Mouse (Mus musculus): ENCODE results near the gene Ovol2. TPM values are rescaled to one million over a fixed set of nuclear protein-coding genes. Genes with fewer than 3 reads are reported as not detected.

Ovol2 gene
- polyA plus RNA-seq, 1 experiment from 2014 or later = 4.0 TPM

DNA sequence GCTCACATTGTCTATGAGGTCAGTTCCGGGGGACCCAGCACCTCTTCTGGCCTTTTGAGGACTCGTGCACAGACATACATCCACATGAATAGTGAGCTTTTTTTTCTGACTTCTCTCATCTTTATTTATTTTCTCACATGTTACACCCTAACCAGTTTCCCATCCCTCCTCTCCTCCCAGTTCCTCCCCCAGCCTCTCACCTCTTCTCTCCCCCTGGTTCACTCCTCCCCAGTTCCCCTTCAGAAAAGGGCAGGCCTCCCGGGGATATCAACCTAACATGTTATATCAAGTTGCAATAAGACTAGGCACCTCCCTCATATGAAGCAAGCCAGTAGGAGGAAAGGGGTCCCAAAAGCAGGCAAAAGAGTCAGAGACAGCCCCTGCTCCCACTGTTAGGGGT, 51.4 kb downstream of the Ovol2 start:
- WGBS = 74% methylated on average over 3 of the region's 3 CpGs
- ATAC-seq (no peak), DNase-seq (ENCODE audit: low spot score) (no peak)
- Histone ChIP-seq H3K27ac (ENCODE audit: low read length) (no peak overlapping the region), H3K4me2 (replicated peaks; ENCODE audit: low read depth, low read length) (no peak overlapping the region), H3K27me3 (replicated peaks; ENCODE audit: insufficient read depth, low read length) (no peaks in the 10 kb centered on the region), H3K4me3 (ENCODE audit: low read depth, low read length) (no peak overlapping the region), H3K9me3 (ENCODE audit: low read length) (no peaks in the 10 kb centered on the region), H3K4me1 (ENCODE audit: insufficient read depth, low read depth, low read length) (no peaks in the 10 kb centered on the region), H3K9ac (replicated peaks; ENCODE audit: low read depth) (no peak overlapping the region), H3K36me3 (ENCODE audit: insufficient read depth, low read length) (no peaks in the 10 kb centered on the region)
- TF ChIP-seq EP300 (IDR thresholded peaks at IDR 0.05) = no peak
- TF ChIP-seq CTCF (IDR thresholded peaks at IDR 0.05) = no peak

DNA sequence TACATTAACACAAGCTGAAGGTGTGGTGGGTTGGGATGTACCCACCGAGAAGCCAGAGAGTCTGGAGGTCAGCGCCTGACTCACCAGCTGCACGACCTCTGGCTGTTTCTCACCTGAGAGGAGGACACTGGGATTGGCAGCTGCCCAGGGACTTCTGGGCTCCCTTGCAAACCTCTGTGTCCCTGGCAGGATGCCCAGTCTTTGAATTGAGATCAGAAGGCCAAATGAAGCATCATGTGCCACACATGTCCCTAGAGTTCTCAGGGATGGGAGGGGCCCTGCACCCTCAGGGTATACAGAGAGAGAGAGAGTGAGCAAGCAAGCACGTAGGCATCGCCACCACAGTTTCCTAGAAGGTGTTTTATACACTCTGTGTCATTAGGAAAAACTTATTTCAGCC, 52.2 kb downstream of the Ovol2 start:
- TF ChIP-seq CTCF (IDR thresholded peaks at IDR 0.05) = no peak
- no peak for TF ChIP-seq EP300 (IDR thresholded peaks at IDR 0.05)
- Histone ChIP-seq H3K9me3 (ENCODE audit: low read length) (no peaks in the 10 kb centered on the region), H3K4me2 (replicated peaks; ENCODE audit: low read depth, low read length) (no peak overlapping the region), H3K27ac (ENCODE audit: low read length) (no peak overlapping the region), H3K9ac (replicated peaks; ENCODE audit: low read depth) (no peak overlapping the region), H3K4me1 (ENCODE audit: insufficient read depth, low read depth, low read length) (peaks cover 3% of the 10 kb centered on the region; the same call in 1 of the 2 replicates), H3K27me3 (replicated peaks; ENCODE audit: insufficient read depth, low read length) (no peaks in the 10 kb centered on the region), H3K36me3 (ENCODE audit: insufficient read depth, low read length) (no peaks in the 10 kb centered on the region), H3K4me3 (ENCODE audit: low read depth, low read length) (no peak overlapping the region)
- WGBS = 52% methylated on average over 5 of the region's 5 CpGs
- no peak for ATAC-seq
- peak; percentile 15 for DNase-seq (ENCODE audit: low spot score)

DNA sequence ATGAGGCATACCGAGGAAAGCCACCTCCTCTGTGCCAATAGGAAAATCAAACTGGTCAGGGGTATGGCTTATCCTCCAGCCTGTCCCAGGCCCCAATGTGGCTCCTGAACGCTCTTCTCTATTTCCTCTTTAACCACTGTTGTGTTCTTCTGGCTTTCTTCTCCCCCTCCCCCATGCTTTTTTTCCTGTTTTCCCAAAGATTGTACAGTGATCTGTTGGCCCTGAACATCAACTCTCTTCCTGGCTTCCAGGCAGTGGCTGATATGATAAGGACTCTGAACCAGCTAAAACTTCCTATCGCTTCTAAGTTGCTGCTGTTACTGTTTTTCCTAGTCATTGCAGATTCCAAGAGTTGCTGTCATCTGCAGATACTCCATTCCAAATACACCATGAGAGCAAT, 55.1 kb downstream of the Ovol2 start:
- H3K27me3 ChIP-seq (replicated peaks; ENCODE audit: insufficient read depth, low read length) = no peaks in the 10 kb centered on the region
- DNase-seq (ENCODE audit: low spot score) (no peak), ATAC-seq (no peak)
- H3K9ac ChIP-seq (replicated peaks; ENCODE audit: low read depth) = no peak overlapping the region
- no peak overlapping the region for H3K4me2 ChIP-seq (replicated peaks; ENCODE audit: low read depth, low read length)
- no peak overlapping the region for H3K4me3 ChIP-seq (ENCODE audit: low read depth, low read length)
- peaks cover 6% of the 10 kb centered on the region; the same call in 1 of the 2 replicates for H3K4me1 ChIP-seq (ENCODE audit: insufficient read depth, low read depth, low read length)
- 73% methylated on average over 3 of the region's 3 CpGs for WGBS
- no peak for TF ChIP-seq EP300 (IDR thresholded peaks at IDR 0.05)
- no peak for TF ChIP-seq CTCF (IDR thresholded peaks at IDR 0.05)
- H3K27ac ChIP-seq (ENCODE audit: low read length) = no peak overlapping the region
- H3K9me3 ChIP-seq (ENCODE audit: low read length) = no peaks in the 10 kb centered on the region
- H3K36me3 ChIP-seq (ENCODE audit: insufficient read depth, low read length) = no peaks in the 10 kb centered on the region

DNA sequence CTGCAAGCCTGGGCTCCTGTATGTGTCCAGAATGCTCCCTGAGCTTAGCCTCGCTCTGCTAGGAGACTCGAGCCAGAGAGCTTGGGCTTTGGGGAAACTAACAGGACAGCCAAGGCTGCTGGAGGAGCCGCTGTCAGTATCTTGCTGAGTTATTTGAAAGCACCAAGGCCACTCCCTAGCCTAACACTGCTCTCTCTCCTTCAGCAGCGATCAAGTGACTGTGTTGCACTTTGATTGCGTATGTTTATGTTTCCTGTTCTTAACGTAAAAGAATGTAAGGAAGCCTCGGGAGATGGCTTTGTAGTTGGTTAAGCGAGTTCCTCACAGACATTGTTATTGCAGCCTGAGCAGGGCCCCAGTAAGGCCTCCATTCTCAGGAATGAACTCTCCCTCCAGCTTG, 57.2 kb downstream of the Ovol2 start:
- Histone ChIP-seq H3K27me3 (replicated peaks; ENCODE audit: insufficient read depth, low read length) (no peaks in the 10 kb centered on the region), H3K4me1 (ENCODE audit: insufficient read depth, low read depth, low read length) (peaks cover 6% of the 10 kb centered on the region; the same call in 1 of the 2 replicates), H3K9me3 (ENCODE audit: low read length) (no peaks in the 10 kb centered on the region), H3K4me2 (replicated peaks; ENCODE audit: low read depth, low read length) (no peak overlapping the region), H3K4me3 (ENCODE audit: low read depth, low read length) (no peak overlapping the region), H3K9ac (replicated peaks; ENCODE audit: low read depth) (no peak overlapping the region), H3K36me3 (ENCODE audit: insufficient read depth, low read length) (no peaks in the 10 kb centered on the region), H3K27ac (ENCODE audit: low read length) (peak overlapping the region; percentile 49; the same call in 1 of the 2 replicates)
- ATAC-seq (no peak), DNase-seq (ENCODE audit: low spot score) (peak; percentile 43)
- WGBS = 25% methylated on average over 8 of the region's 8 CpGs
- TF ChIP-seq CTCF (IDR thresholded peaks at IDR 0.05) = no peak
- TF ChIP-seq EP300 (IDR thresholded peaks at IDR 0.05) = no peak

DNA sequence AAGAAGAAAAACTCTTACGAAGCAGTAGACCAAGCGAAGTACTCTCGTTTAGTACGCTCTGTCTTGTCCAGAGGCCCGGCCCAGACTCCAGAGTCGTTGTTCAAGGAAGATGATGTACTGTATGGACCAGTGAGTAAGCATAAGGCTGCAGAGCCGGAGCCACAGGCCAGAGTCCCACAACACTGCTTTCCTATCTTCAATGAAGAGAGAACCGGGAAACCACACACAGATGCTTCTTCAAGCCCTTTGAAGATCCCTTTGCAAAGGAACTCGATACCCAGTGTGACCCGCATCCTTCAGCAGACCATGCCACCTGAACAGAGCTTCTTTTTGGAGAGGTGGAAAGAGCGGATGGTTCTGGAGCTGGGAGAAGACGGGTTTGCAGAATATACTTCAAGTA, 59.9 kb downstream of the Ovol2 start:
- no peaks in the 10 kb centered on the region for H3K27me3 ChIP-seq (replicated peaks; ENCODE audit: insufficient read depth, low read length)
- ATAC-seq = no peak
- peaks cover 17% of the 10 kb centered on the region; the same call in 1 of the 2 replicates for H3K4me1 ChIP-seq (ENCODE audit: insufficient read depth, low read depth, low read length)
- no peaks in the 10 kb centered on the region for H3K36me3 ChIP-seq (ENCODE audit: insufficient read depth, low read length)
- WGBS = 82% methylated on average over 12 of the region's 12 CpGs
- no peak overlapping the region for H3K27ac ChIP-seq (ENCODE audit: low read length)
- H3K4me3 ChIP-seq (ENCODE audit: low read depth, low read length) = no peak overlapping the region
- no peak for DNase-seq (ENCODE audit: low spot score)
- TF ChIP-seq EP300 (IDR thresholded peaks at IDR 0.05) = no peak
- no peak for TF ChIP-seq CTCF (IDR thresholded peaks at IDR 0.05)
- no peaks in the 10 kb centered on the region for H3K9me3 ChIP-seq (ENCODE audit: low read length)
- no peak overlapping the region for H3K4me2 ChIP-seq (replicated peaks; ENCODE audit: low read depth, low read length)
- no peak overlapping the region for H3K9ac ChIP-seq (replicated peaks; ENCODE audit: low read depth)

DNA sequence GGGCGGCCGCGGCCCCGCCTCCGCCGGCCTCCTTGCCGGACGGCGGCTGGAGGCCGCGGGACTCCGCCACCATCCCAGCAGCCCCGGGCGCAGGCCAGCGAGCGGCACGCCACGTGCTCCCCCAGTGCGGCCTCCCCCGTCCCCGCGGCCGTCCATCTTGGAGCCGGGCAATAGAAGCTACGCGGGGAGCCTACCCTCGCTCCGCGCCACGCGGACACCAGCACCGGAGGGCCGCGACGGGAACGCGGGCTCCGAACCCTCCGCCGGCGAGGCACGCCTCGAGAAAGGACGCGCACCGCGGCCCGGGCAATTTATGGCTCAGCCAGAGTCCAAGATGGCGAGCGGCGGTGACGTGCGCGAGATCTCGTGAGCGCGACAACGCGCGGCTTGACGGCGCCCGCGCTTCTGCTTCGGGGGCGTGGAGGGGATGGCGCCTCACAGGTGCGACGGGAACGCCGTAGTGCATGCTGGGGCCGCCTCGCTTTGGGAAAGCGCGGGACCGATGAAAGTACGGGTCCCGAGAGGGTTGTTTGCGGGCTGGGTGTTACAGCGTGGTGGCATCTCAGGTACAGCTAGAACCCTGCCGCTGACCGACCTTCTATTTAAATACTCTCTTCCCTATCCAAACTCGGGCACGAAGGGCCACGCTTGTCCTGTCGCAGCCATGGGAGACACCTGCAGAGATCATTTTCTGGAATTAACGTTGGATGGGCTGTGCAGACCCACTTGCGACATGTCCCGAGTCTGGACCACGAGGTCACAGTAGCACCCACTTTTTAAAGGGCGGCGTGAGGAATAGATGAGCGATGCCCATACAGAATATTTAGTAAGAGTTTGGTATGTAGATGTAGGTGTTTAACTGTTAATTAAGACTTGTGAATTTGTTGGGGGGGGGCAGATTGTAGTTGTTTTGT, 61.2 kb downstream of the Ovol2 start, which contains the start of the genes Mgme1 and Snx5:
Mgme1 (plus strand) TSS at position 157 of the 914 bp plus-strand sequence.
Snx5 (minus strand) TSS at position 400 of the 914 bp plus-strand sequence.
- peaks cover 19% of the 10 kb centered on the region; the same call in 1 of the 2 replicates for H3K4me1 ChIP-seq (ENCODE audit: insufficient read depth, low read depth, low read length)
- no peaks in the 10 kb centered on the region for H3K27me3 ChIP-seq (replicated peaks; ENCODE audit: insufficient read depth, low read length)
- H3K27ac ChIP-seq (ENCODE audit: low read length) = peak within 1 kb of the TSS; percentile 95
- peak within 1 kb of the TSS; percentile 84 for H3K4me2 ChIP-seq (replicated peaks; ENCODE audit: low read depth, low read length)
- ATAC-seq (peak; percentile 97), DNase-seq (ENCODE audit: low spot score) (peak; percentile 96)
- H3K9ac ChIP-seq (replicated peaks; ENCODE audit: low read depth) = peak within 1 kb of the TSS; percentile 92
- no peaks in the 10 kb centered on the region for H3K9me3 ChIP-seq (ENCODE audit: low read length)
- under 1% methylated on average over 74 of the region's 93 CpGs for WGBS
- no peak for TF ChIP-seq CTCF (IDR thresholded peaks at IDR 0.05)
- no peak for TF ChIP-seq EP300 (IDR thresholded peaks at IDR 0.05)
- H3K4me3 ChIP-seq (ENCODE audit: low read depth, low read length) = peak within 1 kb of the TSS; percentile 68
- H3K36me3 ChIP-seq (ENCODE audit: insufficient read depth, low read length) = no peaks in the 10 kb centered on the region
